Mouse (Mus musculus): ENCODE results near the gene Slc6a17. TPM values are rescaled to one million over a fixed set of nuclear protein-coding genes. Genes with fewer than 3 reads are reported as not detected.
A peak's percentile ranks its signal among the peaks of the same experiment; 100 is the strongest.

Slc6a17 gene
- total RNA-seq, 2 experiments from 2014 or later: 388 to 416 TPM

GRCm38 (mm10) chr3:107528401-107529118 is 10.7 kb upstream of the Slc6a17 start:
- DNase-seq (ENCODE audit: low spot score in 2 of 2): peak; percentile 72 to 81

GRCm38 (mm10) chr3:107524547-107524946 is 6.7 kb upstream of the Slc6a17 start:
- no peak for DNase-seq (ENCODE audit: low spot score in 2 of 2)

- peak in 1 of 2 experiments; percentile 45 for DNase-seq (ENCODE audit: low spot score in 2 of 2)
Observed at GRCm38 (mm10) chr3:107520931-107521330, 3.1 kb upstream of the Slc6a17 start.

- peak; percentile 40 to 60 for DNase-seq (ENCODE audit: low spot score in 2 of 2)
Observed at GRCm38 (mm10) chr3:107516776-107517630, 815 bp downstream of the Slc6a17 start.

- DNase-seq (ENCODE audit: low spot score in 2 of 2): peak; percentile 46 to 54
Observed at GRCm38 (mm10) chr3:107515989-107516388, 1.8 kb downstream of the Slc6a17 start.

- no peak for DNase-seq (ENCODE audit: low spot score in 2 of 2)
Observed at GRCm38 (mm10) chr3:107511416-107511815, 6.4 kb downstream of the Slc6a17 start.

GRCm38 (mm10) chr3:107508696-107509095 is 9.1 kb downstream of the Slc6a17 start:
- DNase-seq (ENCODE audit: low spot score in 2 of 2): peak; percentile 57 to 64

GRCm38 (mm10) chr3:107507966-107508365 is 9.9 kb downstream of the Slc6a17 start:
- DNase-seq (ENCODE audit: low spot score in 2 of 2): no peak

- DNase-seq (ENCODE audit: low spot score in 2 of 2): no peak
Observed at GRCm38 (mm10) chr3:107506531-107506930, 11.3 kb downstream of the Slc6a17 start.

- DNase-seq (ENCODE audit: low spot score in 2 of 2): peak in 1 of 2 experiments; percentile 55
Observed at GRCm38 (mm10) chr3:107505464-107506367, 12.1 kb downstream of the Slc6a17 start.

GRCm38 (mm10) chr3:107504542-107504941 is 13.3 kb downstream of the Slc6a17 start:
- no peak for DNase-seq (ENCODE audit: low spot score in 2 of 2)

GRCm38 (mm10) chr3:107503716-107504115 is 14.1 kb downstream of the Slc6a17 start:
- DNase-seq (ENCODE audit: low spot score in 2 of 2): no peak

- DNase-seq (ENCODE audit: low spot score in 2 of 2): peak in 1 of 2 experiments; percentile 44
Observed at GRCm38 (mm10) chr3:107501702-107502151, 16.1 kb downstream of the Slc6a17 start.

- no peak for DNase-seq (ENCODE audit: low spot score in 2 of 2)
Observed at GRCm38 (mm10) chr3:107500301-107500700, 17.5 kb downstream of the Slc6a17 start.

- DNase-seq (ENCODE audit: low spot score in 2 of 2): no peak
Observed at GRCm38 (mm10) chr3:107496086-107496850, 21.6 kb downstream of the Slc6a17 start.

- DNase-seq (ENCODE audit: low spot score in 2 of 2): no peak
Observed at GRCm38 (mm10) chr3:107495524-107495923, 22.3 kb downstream of the Slc6a17 start.

- peak; percentile 52 to 69 for DNase-seq (ENCODE audit: low spot score in 2 of 2)
Observed at GRCm38 (mm10) chr3:107491459-107491858, 26.4 kb downstream of the Slc6a17 start.

GRCm38 (mm10) chr3:107488637-107489036 is 29.2 kb downstream of the Slc6a17 start:
- DNase-seq (ENCODE audit: low spot score in 2 of 2): no peak

- peak; percentile 65 to 82 for DNase-seq (ENCODE audit: low spot score in 2 of 2)
Observed at GRCm38 (mm10) chr3:107483290-107483689, 34.5 kb downstream of the Slc6a17 start.

- no peak for DNase-seq (ENCODE audit: low spot score in 2 of 2)
Observed at GRCm38 (mm10) chr3:107480660-107481059, 37.2 kb downstream of the Slc6a17 start.

Data from left cerebral cortex, adult 18-20 months (tissue).